Mouse (Mus musculus): ENCODE data around the gene Znrf3. TPM values are rescaled to one million over a fixed set of nuclear protein-coding genes. Genes with fewer than 3 reads are reported as not detected.

The Znrf3 gene
- total RNA-seq (2023) = 10 to 100 TPM; 68.2 to 74.2 TPM

DNA sequence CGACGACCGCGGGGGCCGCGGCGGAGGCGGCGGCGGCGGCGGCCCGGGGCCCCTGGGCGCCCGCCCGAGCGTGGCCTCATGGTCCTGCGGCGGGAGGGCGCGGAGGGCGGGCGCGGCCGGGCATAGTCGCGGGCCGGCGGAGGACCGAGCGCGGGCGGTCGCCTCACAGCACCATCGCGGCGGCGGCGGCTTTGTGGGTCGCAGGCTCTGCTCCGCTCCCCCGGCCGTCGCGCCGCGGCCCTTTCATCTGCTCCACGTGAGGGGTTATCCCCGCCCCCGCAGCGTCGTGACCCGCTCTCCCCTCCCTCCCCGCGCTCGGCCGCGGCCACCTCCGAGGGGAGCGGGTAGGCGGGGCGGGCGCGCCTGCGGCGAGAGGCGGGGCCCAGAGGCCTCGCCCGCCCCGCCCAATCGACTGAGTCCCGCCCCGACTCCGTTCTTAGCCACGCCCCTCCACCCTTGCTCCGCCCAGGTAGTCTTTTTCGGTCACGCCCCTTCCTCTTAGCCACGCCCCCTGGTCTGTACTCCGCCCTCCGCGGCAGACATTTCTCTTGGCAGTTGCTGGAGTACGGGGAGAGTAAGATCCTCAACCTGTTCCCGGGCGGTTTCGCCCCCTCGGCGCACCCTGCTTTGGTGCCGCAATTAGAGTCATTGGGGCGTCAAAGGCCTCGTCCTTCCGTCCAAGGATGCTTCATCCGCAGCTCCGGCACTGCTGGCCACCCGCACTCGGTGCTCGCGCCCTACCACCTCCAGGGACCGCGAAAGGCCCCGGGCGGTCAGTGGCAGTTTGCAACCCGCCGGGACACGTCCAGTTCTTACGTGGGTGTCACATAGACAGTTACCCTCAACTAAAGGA, at the start of gene Znrf3:
TSS of gene Znrf3 (minus strand) at position 249 of the 853 bp plus-strand sequence.

DNA sequence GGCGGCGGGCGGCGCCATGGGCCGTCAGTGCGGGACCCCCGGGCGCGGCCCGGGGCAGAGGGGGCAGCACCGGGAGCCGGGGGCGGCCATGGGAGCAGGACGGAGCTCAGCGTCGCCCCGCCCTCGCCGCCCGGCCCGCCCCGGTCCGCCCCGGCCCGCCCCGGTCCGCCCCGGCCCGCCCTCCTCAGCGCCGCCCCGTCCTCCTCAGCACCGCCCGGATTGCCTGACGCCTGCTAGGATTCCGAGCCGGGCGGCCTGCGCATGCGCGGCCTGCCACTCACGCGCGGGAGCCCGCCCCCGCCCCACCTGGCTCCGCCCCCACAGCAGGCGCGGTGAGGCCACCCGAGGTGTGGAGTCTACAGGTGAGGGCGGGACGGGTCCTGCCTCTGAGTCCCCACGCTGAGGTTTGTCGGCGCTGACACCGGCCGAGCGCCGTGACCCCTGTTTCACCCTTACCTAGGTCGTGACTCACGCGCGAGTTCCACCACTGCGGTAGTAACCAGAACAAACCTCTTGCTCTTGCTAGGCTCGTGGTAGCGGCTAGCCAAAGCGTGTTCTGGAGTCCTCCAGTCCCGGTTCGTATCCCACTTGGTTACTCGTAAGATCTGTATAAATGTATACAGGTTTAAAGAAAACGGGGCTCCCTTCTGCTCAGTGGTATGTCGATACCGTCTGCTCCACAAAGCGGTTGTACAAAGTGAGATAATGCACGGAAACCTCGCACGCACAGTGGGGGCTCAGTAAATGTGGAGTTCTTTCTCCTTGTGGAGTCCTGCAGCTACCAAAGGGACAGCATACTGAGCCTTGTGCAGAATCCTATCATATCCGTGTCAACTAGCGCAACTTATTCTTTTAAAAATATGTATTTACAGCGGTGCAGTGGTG, 182.9 kb downstream of the Znrf3 start, which contains the start of gene Kremen1:
TSS of gene Kremen1 (minus strand) at position 51 of the 885 bp plus-strand sequence.

Other genes starting within 250 kb of the Znrf3 start
- gene Kremen1, start 183.3 kb downstream of the Znrf3 start, total RNA-seq (2023) = 10 to 100 TPM; 31.7 to 33.4 TPM
- 100 to 1,000 TPM in 1 of 2 experiments, 10 to 100 TPM in 1; 96.2 to 103 TPM for gene Xbp1, start 75.8 kb upstream of the Znrf3 start, total RNA-seq (2023)
- 10 to 100 TPM; 40.4 to 49.0 TPM for gene Ccdc117, start 97.3 kb upstream of the Znrf3 start, total RNA-seq (2023)
- not detected for gene Ankrd36, start 124.8 kb upstream of the Znrf3 start, total RNA-seq (2023)

Measured in T-cell, adult 66 days (primary cell).